Mouse (Mus musculus): Measurements from ENCODE around the gene Dag1.
"Not testable (repeated sequence)": the region's sequence is repeated elsewhere in the genome, so short reads cannot be mapped to it uniquely, and the experiment has no call there.

Dag1 gene

DNA sequence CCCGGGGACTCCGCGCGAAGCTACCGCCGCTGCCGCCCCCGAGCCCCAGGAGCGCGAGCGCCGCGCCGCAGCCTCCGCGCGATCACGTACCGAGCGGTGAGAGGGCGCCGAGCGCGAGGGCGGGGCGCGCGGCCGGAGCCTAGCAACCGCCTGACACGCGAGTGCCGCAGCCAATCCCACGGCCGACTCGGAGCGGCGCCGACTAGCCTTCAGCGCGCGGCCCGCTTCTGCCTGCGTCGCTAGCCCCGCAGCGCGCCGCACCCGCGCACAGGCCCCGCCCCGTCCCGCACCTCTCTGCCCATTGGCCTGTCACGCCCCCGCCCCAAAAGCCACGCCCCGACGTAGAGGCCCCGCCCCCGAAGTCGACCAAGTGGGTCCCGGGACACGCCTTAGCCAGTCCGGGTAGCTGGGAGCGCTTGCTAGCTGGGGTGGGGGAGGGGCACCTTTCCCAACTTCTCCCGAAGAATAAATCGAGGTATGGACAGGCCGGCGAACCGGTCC, at the start of gene Dag1:
Gene Dag1, minus strand, starts transcription at position 269 of the 501 bp plus-strand sequence.
- peak; percentile 99 to 100 for DNase-seq

DNA sequence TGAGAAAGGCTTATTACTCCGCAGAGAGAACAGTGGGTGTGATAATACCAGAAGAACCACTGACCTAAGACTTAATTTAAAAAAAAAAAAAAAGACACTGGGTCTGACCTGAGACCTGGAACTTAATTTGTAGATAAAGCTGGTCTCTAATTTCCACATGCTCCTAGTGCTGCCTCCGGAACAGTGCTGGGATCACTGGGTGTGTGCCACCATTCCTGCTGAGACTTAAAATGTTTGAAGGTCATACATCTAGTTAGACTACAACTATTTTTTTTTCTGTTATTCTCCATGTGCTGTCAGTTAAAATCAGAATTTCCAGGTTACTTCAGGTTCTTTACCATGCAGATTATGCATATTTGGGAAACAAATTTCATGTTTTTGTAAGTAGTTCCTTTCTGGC, 44.4 kb upstream of the Dag1 start:
- no peak for DNase-seq

DNA sequence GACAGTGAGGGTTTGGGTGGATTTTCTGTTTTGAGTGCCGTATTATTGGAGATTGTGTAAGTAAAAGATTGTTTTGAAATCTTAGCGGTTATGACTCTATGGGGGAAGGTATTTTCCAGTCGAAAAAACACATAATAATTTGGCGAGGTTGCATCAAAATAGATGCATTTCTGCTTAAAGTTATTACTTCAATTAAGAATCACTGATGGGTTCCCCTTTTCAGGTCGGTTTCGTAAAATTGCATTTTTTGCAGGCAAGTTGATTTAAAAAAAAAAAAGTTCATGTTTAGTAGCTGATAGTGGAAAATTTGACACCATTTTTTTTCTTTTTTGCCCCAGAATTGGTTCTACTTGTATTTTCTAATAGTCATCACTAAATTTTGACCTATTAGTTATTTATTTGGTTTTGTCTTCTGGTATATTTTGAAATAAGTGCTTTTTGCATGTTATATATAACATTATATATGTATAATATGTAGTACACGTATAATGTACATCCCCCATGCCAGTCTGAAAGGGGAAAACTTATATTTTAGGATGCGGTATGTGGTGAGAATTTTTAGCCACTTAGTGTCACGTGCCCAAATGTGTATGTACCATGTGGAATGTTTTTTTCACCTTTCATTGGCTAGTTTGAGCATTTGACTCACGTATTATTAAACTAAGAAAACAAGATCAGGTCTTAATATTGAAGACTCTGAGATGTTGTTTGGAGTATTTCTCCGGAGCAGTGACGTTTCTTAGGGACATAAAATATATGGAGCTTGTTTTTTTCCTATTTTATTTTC, 43.5 kb upstream of the Dag1 start:
- DNase-seq, result peak in 1 of 2 experiments; percentile 16

DNA sequence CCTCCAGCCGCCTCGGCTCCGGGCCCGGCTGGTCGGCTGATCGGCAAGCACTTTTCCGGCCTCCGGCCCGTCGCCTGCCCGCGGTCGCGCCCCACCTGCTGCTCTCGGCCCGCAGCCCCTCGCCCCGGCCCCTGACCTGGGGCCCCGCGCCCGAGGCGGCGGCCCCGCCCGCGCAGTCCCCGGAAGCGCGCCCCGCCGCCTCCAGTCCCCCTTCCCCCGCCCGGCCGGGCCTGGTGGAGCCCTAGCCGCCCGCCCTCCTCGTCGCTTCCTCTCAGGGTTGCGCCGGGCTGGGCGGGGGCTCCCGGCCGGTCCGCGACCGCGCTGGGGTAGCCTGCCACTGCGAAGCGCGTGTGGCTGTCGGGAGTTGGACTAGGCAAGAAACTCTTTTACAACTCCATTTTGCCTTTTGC, 42.8 kb upstream of the Dag1 start:
- DNase-seq, result peak; percentile 90 to 92

DNA sequence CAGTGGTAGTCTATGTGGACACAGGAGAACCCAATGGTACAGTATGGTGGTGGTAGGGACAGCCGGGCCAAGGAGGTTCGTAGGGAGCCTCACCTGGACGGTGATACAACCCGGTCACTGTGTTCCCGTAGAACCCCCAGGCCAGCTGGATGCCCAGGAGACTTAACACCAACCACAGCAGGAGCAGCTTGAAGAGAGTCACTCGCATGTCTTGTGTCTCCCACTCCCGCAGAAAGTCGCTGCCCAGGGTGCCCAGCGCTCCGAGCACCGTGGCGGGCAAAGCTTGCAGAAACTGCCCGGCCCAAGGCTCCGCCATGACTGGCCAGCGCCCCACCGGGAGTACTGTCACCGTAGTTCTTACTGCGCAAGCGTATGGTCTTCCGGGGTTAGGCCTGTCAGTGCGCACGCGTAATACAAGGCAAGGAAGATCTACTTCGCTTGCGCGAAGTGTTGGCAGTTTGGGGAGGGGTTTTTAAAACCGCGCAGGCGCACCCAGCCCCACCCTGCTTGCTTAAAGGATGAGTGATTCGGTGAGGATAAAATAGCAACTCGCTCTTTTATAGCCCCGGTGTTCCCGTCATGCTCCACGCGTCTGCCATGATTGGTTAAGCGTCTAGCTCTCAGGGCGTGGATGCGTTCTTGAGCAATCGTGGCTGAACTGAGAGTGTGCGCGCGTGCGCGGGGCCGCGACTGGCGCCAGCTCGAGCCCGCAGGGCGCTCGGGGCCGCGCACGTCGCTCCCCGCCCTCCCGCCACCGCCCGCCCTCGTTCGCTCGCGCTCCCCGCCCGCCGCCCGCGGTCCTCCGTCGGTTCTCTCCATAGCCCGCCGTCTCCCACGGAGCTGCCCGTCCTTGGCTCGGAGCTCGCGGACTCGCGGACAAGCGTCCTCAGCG, 42.1 kb upstream of the Dag1 start, which contains the start of the genes Rhoa and Tcta:
Gene Rhoa, plus strand, starts transcription at position 501 of the 892 bp plus-strand sequence.
Gene Tcta, minus strand, starts transcription at position 532 of the 892 bp plus-strand sequence.
- DNase-seq, result peak; percentile 95 to 98

DNA sequence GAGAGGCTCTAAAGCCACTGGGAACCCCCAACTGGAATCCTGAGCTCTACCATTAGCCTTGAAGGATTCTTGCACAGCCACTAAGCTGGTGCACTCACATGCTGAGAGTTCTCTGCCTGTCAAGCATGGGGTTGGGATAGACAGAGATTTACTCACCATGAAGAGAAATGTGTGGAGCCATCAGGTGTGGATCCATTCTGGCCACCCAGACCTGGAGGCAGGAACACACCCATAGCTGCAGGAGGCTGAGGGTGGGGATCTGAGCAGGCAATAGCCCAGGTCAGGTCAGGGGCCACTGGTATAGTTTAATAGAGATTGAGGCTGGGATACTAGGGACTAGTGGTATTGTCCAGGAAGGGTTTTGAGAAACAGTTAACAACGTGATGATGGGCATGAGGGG, 41.4 kb upstream of the Dag1 start:
- peak in 1 of 2 experiments; percentile 15 for DNase-seq

DNA sequence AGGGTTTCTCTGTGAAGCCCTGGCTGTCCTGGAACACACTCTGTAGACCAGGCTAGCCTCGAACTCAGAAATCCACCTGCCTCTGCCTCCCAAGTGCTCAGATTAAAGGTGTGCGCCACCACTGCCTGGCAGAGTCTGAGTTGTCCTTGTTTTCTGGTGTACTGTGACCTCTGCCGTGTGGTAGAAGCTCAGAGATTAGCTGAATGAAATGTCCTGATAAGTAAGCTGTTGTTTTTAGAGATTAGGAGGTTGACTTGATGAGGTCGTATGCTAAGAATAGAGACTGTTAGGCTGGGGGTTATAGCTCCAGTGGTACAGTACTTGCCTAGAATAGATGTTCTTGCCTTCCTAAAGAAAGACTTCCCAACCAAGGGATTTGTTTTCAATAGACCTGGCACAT, 41.0 kb upstream of the Dag1 start:
- no peak for DNase-seq

DNA sequence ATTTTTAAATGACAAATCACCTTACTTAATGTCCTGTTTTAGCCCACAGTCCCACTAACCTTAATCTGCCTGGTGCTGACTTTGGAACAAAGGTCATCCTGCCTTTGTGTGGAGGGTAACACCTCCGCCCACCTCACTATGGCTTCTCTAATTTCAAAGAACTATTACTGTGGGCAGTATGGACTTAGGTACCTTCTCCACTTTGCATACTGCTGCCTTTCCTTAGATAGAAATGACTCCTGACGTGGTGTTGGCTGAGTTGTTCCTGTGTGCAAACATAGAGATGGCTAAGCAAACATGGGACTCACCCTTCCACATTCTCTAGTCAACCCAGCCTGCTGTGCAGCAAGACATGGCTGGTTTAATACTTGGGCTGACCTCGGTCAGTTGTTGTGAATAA, 38.1 kb upstream of the Dag1 start:
- DNase-seq, result no peak

DNA sequence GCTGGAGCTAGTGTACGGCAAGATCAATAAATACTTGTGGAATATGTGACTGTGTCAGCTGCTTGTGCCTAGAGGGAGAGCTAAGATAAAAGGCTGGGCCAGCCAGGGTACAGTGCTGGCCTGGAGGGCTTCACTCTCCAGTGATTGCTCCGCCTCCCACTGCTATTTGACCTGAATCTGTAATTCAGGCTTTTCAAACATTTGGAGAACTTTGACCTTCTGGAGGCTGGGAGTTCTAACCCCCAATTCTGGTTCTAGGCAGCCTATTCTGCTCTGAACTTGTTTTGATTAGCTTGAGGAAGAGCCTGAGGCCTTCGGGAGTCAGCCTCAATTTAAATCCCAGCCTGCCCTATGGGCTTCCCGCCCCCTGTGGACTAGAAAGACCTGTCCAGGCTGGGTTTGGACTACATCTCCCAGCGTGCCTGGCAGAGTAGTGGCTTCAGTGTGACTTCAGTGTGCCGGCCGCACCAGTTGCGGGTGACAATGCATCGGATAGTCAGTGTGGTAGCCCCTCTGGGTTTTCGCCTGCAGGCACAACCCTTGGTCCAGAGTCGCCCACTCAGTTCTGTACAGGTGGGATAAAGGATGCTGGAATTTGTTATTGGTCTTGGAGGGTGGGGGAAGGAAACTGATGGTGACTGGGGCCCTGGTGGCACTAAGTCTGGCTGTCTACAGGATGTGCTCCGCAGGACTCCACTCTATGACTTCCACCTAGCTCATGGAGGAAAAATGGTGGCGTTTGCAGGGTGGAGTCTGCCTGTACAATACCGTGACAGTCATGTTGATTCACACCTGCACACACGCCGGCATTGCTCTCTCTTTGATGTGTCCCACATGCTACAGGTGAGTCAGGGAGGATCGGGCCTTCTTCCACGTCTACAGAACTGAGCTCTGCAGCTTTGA, 32.9 kb upstream of the Dag1 start, which contains the start of gene Amt:
Gene Amt, plus strand, starts transcription at position 401 of the 903 bp plus-strand sequence.
- DNase-seq, result no peak

DNA sequence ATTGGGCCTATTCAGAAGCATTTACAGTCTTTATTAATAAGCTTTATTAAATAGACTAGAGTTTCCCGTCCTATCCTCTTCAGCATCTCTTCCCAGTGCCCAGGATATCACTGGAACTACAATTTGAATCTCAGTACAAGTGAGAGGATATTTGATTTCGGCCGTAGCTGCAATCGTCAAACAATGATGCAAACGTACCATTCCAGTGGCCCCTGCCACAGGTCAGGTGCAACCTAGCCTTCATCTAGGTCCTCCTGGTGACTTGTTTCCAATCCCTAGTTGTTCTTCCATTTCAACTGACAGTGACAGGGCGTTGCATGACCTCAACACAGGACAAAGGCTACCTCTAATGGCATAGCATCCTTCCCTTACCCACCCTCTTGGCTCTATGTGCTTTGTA, 27.0 kb upstream of the Dag1 start:
- DNase-seq, result no peak

DNA sequence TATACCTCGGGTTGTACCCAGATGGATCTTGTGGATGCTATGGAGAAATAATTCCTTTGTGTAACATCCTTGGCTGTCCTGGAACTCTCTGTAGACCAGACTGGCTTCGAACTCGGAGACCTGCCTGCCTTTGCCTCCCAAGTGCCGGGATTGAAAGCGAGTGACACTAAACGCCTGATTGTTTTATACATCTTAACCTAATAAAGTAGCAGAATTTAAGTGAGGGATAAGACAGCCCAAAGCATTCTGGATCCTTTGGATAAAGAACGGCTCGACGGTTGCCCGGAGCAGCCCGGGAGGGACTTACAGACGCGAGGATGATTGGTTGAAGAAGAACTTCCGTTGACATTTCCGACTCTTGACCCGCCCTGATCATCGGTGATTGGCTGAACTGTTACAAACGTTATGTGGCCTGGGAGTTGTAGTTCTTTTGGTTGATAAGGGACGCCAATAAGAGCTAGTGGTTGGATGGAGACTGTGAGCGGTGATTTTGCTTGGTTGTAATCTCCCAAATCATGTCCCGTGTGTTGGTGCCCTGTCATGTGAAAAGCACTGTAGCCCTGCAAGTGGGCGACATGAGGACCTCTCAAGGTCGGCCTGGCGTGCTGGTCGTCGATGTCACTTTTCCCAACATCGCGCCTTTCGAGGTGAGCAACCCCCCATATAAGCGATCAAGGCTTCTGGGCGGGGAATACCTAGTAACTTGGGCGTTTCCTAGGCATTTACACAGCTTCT, 26.4 kb upstream of the Dag1 start, which contains the start of gene Nicn1:
Gene Nicn1, plus strand, starts transcription at position 414 of the 735 bp plus-strand sequence.
- peak; percentile 85 to 88 for DNase-seq

DNA sequence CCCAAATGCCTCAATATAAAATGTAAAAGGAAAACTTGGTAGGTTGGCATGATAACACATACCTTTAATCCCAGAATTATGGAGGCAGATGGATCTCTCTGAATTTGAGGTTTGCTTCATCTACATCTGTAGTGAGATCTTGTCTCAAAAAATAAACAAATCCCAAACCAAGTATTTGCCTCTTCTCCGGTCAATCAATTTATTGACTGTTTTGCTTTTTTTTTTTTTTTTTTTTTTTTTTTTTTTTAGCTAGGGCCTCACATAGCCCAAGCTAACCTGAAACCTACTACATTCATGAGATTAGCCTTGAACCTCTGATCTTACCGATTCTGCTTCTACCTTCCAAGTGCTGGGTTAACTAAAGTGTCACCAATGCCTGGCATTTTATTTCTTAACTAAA, 25.6 kb upstream of the Dag1 start:
- no peak for DNase-seq

DNA sequence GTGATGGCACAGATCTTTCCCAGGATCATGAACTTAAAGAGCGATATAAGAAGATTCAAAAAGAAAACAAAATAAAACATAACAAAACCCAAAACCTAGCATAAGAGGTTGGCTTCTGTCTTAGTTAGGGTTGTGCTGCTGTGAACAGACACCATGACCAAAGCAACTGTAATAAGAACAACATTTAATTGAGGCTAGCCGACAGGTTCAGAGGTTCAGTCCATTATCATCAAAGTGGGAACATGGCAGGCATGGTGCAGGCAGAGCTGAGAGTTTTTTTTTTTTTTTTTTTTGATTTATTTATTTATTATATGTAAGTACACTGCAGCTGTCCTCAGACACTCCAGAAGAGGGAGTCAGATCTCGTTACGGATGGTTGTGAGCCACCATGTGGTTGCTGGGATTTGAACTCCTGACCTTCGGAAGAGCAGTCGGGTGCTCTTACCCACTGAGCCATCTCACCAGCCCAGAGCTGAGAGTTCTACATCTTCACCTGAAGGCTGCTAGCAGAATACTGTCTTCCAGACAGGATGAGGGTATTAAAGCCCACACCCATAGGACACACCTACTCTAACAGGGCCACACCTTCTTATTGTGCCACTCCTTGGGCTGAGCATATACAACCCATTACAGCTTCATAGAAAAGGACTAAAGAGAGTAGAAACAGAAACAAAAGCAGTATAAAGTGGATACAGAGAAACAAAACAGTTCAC, 23.9 kb upstream of the Dag1 start:
- not testable (repeated sequence) for DNase-seq

DNA sequence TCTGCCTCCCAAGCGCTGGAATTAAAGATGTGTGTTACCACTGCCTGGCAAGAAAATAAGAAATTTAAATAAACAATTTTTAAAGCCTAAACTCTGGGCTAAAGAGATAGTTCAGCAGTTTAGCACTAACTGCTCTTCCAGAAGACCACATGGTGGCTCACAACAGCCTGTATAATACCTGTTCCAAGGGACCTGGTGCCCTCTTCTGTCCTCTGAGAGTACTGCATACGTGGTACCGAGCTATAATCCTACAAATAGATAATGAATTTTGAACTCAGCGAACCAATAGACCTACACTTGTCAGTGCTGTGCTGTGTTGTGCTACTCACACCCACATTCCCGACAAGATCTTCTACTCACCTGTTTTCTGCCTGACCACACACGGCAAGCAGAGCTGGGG, 20.7 kb upstream of the Dag1 start:
- peak; percentile 80 to 86 for DNase-seq

DNA sequence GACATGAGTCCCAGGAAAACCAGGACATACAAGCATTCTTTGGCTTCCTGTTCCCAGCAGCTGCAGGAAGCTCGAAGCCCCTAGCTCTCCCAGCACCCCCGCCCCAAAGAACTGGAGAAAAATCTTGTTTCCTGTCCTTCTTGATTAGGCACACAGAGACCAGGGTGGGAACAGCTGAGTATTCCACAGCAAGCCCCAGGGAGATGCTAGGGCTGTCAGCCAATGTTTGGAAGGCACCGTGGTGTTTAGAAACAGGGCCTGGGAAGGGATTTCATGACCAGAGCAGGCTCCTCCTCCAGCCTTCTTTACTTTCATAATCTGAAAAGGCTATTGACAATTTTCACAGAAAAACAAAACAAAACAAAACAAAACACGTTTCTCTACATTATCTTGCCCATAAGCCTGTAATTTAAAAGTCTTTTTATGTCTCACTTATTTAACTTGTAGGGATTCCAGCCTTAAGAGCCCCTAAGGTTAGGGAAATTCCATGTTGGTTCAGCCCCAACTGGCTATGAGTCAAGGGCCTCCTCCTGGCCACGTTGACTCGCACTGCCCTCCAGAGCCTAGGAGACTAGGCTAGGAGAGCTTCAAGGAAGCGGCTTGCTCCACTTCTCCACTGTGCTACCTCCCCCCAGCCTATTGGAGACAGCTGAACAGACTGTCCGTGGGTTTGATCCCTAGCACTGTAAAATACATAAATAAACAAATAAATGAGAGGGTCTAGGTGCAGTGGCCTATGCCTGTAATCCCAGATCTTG, 16.5 kb upstream of the Dag1 start:
- DNase-seq, result no peak

DNA sequence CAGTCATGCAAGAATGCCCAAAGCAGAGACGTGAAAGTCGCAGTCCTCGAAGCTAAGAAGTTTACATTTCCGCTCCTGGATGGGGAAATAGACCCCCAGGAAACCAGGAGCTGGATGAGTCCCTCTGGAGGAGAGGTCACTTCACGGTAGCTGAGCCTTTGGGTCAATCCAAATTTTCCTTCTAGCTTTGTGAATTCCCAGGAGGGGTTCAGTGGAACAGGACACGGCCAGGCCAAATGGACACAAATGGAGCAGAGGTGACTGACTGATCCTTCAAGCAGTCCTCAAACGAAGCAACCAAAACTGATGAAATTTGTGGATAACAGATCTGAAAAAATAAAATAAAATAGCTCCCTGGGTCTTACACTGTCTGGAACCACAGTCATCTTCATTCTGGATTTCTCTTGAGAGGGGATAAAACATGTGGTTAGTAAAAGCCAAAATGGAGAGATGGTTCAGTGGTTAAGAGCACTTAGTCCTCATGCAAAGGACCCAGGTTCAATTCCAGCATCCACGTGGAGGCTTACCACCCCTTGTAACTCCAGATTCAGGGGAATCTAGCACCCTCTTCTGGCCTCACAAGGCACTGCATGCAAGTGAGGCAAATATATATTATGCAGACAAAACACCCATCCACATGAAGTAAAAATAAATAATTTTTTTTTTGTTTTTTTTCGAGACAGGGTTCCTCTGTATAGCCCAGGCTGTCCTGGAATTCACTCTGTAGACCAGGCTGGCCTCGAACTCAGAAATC, 15.1 kb upstream of the Dag1 start:
- peak; percentile 74 to 78 for DNase-seq

DNA sequence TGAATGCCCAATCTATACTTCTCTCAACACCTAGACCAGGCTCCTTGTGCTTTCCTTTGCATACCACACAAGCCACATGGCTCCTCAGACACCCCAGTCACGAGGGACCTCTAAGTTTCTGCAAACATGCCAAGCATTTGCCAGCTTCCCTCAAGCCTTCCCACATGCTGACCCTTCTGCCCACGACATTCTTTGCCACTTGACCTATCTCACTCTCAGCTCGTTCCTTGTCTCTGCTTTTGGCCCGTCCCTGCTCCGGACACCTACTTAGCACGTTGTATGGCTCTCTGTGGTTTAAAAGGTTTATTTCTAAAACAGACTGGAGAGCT, 11.5 kb upstream of the Dag1 start:
- DNase-seq, result no peak

DNA sequence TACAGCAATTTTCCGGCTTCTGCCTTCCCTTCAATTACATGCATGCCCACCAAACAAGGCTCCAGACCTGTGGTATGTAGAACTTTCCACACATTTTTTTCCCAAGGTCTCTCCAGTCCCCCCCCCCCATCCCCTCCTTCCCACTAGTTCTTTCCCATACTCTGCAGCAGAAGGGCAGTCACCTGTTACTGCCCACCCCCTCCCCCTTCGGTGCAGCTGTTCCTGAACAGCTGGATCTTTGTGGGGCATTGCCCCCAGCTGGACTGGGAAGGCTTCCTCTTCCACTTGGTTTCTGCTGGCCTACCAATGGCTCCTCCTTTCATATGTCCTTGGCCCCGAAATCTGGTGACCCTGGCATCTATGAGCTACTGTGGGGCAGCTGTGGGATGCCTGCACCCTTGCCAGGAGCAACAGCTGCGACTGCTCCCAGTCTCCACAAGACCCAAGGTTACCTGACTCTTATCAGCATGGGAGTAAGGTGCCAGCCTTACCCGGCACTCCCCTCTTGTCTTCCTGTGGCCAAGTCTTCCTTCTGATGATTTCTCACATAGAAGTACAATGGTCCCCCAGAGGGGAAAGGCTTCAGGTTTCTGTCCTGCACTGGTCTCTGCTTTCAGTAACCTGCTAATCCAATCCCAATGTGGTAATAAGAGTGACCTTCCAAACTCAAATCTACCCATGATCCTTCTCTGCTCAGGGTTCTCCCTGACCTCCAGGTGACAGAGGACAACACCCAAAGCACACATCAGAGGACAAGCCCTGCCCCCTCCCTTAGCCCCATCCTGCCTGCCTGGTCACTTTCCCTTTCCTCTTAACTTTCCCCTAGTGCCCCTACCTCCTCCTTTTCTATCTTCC, 10.9 kb upstream of the Dag1 start:
- DNase-seq, result no peak
